Mouse (Mus musculus) forebrain, embryonic 12.5 days (tissue): ENCODE measurements at regions not wholly inside any gene's neighbourhood (a gene's known extent, or its start where the extent isn't known, plus 50 kb on each side); places are given as distances from the start of the nearest gene placed in this dataset.
A peak's percentile ranks its signal among the peaks of the same experiment; 100 is the strongest.

ENCODE experiments used
- ATAC-seq: fragments of 200-750 bp; cut with Nextera tagmentation; 2 replicates; pipeline ENCODE4 v1.8.0; 2017; ENCODE audit warnings: moderate TSS enrichment; ENCODE audit not compliant: low FRiP score
- H3K27ac ChIP-seq: fragments of 300-500 bp; sonication (generic); 2 replicates; pipeline ENCODE4 v1.5.1; 2016; ENCODE audit warnings: mild to moderate bottlenecking
- H3K27me3 ChIP-seq: fragments of 300-500 bp; sonication (generic); 2 replicates; pipeline ENCODE4 v1.6.1; 2016; ENCODE audit warnings: mild to moderate bottlenecking
- H3K36me3 ChIP-seq: fragments of 300-500 bp; sonication (generic); replicated peaks from 2 replicates; pipeline ENCODE4 v1.6.1; 2016; ENCODE audit warnings: mild to moderate bottlenecking
- H3K4me1 ChIP-seq: fragments of 300-500 bp; sonication (generic); 2 replicates; pipeline ENCODE4 v1.6.1; 2016
- H3K4me2 ChIP-seq: fragments of 300-500 bp; sonication (generic); 2 replicates; pipeline ENCODE4 v1.6.1; 2016; ENCODE audit warnings: mild to moderate bottlenecking, moderate library complexity
- H3K4me3 ChIP-seq: fragments of 300-500 bp; sonication (generic); replicated peaks from 2 replicates; pipeline ENCODE4 v1.5.1; 2016; ENCODE audit warnings: mild to moderate bottlenecking
- H3K9ac ChIP-seq: fragments of 300-500 bp; sonication (generic); 2 replicates; pipeline ENCODE4 v1.6.1; 2016; ENCODE audit warnings: mild to moderate bottlenecking
- H3K9me3 ChIP-seq: fragments of 300-500 bp; sonication (generic); 2 replicates; pipeline ENCODE4 v1.6.1; 2016
- WGBS: fragments of 180-500 bp; shearing (Covaris S2); methylation state at CpG from one replicate; pipeline ENCODE4 v1.1.7; 2016; 5-methylcytosine and 5-hydroxymethylcytosine counted together

GRCm38 (mm10) chr13:85639376-85640229 is 350.7 kb upstream of the Rasa1 start:
- Histone ChIP-seq H3K27me3 (no peaks in the 10 kb centered on the region), H3K4me1 (no peaks in the 10 kb centered on the region), H3K9me3 (no peaks in the 10 kb centered on the region), H3K36me3 (no peaks in the 10 kb centered on the region), H3K27ac (no peak overlapping the region), H3K4me3 (no peak overlapping the region), H3K9ac (no peak overlapping the region), H3K4me2 (no peak overlapping the region)
- WGBS: 33% methylated on average over 8 of the region's 8 CpGs
- ATAC-seq: peak; percentile 33; the same call in 1 of the 2 replicates

GRCm38 (mm10) chr13:85629506-85630175 is 340.7 kb upstream of the Rasa1 start:
- H3K27me3 ChIP-seq: no peaks in the 10 kb centered on the region
- no peak for ATAC-seq
- H3K4me3 ChIP-seq: no peak overlapping the region
- H3K9ac ChIP-seq: no peak overlapping the region
- no peaks in the 10 kb centered on the region for H3K4me1 ChIP-seq
- H3K4me2 ChIP-seq: no peak overlapping the region
- no peak overlapping the region for H3K27ac ChIP-seq
- H3K36me3 ChIP-seq: no peaks in the 10 kb centered on the region
- H3K9me3 ChIP-seq: no peaks in the 10 kb centered on the region
- 85% methylated on average over 4 of the region's 4 CpGs for WGBS
